Mouse (Mus musculus) c-Kit-positive CD71-positive TER-119-positive erythroid progenitor cells, embryonic 14.5 days (primary cell): Measurements from ENCODE around the gene Tfdp2.
"Not testable (repeated sequence)": the region's sequence is repeated elsewhere in the genome, so short reads cannot be mapped to it uniquely, and the experiment has no call there.

ENCODE experiments used
- DNase-seq: peaks from one replicate; pipeline ENCODE4 v3.0.0-alpha.2; 2013; ENCODE audit warnings: low spot score

Tfdp2 gene

DNA sequence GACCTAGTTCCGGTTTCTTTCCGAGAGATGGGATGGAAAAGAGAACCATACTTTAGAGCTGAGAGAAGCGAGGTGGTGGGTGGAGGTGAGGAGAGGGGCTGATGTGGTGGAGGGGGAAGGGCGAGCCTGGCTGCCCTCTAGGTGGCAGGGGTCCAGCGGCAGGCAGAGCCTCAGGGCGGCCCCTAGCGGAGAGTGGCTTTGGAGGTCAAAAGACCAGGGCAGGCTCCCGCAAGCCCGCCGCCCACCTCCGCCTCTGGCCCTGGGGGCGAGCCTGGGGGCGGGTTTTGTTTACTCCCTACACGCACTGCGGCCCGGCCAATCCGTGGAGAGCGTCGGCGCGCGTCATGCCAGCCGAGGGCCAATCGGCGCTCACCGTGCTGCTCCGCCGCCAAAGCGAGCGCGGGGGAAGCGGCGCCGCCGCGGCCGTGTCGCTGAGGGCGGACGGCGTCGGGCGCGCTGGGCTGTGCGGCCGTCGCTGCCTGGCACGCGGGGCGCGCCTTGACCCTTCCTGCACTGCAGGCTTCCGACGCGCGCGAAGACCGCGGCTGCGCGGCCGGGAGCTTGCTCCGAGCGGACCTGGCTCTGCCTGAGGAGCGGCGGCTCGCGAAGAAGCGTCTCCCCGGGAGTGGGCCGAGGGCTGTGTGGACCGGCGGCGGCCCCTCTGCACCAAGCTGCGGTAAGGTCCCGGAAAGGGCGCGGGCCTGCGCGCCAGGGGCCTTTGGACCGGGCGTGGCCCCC, at the start of gene Tfdp2:
Gene Tfdp2 (plus strand): TSS at position 391 of the 738 bp plus-strand sequence.
- DNase-seq = peak; percentile 83

DNA sequence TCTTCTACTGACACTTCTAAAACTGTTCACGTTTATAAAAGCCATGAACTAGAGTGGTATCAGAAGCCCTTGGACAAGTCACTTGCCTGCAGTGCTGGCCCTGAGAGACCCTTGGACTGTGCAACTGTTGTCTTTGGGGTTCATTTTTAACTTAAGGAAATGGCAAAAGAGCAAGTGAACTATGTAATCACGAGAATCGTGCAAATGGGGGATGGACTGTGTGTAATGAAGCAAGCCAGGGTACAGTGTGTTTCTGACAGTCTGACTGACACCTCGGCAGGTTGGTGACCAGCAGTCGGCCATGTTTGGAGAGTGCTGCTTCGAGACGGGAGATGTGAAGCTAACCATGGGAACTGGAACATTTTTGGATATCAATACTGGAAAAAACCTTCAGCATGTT, 43.3 kb upstream of the Tfdp2 start:
- DNase-seq = no peak

DNA sequence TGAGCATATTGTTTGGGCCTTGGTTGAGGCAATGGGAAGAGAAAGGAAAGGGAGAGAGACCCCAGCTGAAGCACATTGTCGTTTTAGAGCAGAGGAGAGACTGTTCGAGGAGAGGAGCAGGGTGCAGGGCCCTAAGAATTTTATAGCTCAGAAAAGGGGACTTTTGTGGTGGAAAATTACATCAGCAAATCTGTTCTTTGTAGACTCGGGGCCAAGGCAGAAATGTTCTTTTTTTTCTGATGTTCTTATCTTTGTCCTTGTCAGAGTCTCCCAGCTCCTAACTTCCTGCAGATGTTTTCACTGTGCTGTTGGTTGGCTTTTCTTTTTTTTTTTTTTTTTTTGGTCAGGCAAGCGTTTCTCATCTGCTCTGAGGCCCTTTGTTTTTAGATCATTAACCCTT, 37.6 kb upstream of the Tfdp2 start:
- DNase-seq = no peak

DNA sequence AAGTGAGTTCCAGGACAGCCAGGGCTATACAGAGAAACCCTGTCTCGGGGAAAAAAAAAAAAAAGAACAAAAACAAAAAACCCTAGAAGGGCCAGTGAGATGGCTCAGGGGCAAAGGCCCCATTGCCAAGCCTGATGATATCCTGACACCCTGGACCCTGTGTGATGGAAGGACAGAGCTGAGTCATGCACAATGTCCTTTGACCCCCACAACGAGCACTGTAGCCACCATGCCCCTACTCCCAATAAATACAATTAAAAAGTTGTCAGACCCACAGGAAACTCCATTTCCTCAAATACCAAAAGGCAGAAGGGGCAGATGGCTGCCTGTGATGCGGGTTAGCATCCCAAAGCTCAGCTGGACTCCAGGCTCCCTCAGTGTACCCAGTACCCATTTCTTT, 37.0 kb upstream of the Tfdp2 start:
- no peak for DNase-seq

DNA sequence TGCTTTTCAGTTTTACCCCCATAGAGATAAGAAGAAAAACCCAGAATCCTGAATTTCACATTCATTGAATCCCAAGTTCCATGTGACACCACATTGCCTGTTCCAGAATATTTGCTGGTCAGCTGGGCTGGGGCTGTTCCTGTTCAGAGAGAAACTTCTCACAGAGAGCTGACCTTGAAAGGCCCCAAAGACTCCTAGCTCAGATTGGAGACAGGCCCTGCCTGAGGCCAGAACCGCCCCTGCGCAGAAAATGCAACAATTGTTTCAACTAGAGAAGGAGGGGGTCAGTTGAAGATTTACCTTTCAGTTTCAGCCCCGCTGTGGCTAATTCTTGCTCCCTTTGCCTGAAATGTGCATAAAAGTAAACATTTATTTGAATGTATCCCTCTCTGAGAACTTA, 35.3 kb upstream of the Tfdp2 start:
- no peak for DNase-seq

DNA sequence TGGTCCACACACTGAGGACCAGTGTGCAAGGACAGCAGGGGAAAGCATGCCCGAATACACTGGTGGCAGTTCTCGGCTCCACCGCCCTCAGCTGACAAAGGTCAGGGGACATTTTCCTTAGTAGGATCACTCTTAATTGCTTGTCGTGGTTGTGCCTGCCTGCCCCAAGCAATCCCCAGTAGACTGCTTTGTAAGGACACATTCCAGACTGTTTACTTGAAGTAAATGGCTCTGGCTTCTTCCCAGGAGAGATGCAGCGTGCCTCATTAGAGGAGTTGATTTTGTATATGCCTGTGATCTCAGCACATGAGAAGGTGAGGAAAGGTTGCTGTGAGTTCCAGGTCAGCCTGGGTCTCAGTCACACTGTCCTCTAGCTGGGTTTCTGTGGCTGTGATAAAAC, 33.7 kb upstream of the Tfdp2 start:
- no peak for DNase-seq

DNA sequence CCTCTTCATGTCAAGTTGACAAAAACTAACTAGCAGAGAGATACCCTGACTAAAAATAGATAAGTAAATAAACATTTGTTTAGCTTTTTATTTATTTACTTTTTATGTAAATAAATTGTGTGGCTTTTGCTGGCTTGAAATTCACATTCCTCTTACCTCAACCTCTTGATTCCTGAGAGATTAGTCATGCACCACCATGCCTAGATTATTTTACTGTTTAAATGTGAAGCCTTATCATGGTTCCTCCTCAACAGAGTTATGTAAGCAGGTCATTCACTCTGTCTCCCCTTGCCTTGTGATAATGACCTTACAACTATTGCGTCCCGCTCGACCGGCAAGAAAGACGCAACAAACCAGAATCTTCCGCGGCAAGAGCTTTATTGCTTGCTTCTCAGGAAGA, 32.6 kb upstream of the Tfdp2 start:
- DNase-seq = no peak

DNA sequence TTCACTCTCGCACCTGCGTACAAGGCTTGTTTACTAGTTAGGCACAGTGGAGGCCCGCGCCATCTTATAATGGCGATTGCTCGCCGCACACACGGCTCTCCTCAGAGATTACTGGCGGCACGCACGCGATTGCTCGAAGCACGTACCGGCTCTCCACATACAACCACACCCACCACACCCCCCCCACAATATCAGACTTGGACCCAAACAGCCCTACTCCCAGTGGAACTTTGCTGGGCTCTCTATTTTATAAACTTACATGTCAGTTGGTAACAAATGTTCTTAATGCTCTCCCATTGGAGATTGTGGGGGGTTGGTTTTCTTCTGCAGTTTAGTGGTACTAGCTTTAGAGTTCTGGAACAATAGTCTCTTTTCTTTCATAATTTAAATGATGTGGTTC, 32.1 kb upstream of the Tfdp2 start:
- DNase-seq = not testable (repeated sequence)

DNA sequence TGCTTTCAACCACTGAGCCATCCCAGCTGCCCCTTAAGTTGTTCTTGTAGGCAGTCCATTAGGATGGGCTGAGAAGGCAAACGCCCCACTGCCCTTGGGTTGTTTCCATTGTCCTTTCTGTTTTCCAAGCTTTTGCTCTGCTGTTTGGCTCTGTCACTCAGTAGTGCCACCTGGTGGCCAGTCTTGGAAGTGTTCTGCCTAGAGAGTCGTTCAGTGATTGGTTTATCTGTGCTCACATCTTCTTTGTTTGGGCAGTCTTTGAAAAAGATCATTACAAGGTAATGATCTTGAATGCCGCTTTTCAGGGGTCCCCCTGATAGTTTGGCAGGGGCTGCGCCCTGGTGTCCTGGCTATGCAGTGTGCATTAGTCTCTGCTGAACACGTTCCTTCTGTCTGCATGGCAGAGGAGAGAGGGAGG, 28.9 kb upstream of the Tfdp2 start:
- peak; percentile 67 for DNase-seq

DNA sequence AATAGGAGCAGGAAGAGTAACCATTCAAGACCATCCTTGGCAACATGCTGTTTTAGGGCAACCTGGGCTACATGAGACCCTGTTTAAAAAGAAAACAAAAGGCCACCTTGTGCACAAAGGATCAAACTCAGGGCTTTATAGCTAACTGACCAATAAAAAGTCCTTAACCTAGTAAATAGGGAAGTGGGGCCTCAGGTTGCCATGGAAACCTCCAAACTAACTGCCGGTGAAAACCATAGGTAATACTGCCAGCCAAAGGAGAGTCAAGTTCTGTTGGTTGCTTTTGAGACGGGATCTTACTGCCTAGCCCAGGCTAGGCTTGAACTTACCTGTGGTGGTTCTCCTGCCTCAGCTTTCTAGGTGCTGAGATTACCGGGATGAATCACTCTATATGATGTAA, 25.5 kb upstream of the Tfdp2 start:
- DNase-seq = no peak

DNA sequence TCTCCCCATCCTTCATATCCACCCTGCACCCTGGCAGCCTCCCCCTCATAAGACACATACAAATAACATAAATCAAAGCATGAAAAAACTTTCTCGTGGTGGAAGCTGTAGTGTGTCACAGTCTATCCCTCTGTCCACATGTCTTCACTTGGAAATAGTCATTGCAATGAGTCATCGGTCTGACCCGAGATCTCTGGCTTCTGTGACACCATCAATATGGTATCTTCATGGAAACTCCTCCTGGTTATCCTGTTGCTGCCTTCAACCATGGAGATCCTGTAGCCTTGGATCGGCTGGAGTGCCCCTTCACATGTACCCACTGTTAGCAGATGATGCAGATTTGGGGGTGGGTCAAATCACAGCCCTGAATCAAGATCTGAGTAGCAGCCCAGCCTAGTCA, 11.2 kb upstream of the Tfdp2 start:
- no peak for DNase-seq

DNA sequence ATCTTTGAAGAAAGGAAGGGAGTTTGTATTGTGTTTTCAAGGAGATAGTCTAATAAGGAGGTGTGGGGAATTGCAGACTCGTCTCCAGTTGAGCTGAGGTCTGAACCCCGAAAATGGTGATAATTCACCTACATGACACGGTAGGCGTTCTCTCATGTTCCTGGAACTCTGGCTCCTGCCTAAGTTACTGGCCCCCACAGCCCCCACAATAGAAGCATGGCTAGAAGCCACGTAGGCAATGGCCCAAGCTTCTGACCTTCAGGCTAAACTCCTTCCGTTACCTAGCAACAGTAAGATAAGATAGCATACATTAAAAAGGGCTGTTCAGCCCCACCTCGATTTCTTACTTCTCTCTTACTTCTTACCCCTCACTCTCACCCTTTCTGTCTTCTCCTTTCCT, 9.4 kb upstream of the Tfdp2 start:
- DNase-seq = no peak

DNA sequence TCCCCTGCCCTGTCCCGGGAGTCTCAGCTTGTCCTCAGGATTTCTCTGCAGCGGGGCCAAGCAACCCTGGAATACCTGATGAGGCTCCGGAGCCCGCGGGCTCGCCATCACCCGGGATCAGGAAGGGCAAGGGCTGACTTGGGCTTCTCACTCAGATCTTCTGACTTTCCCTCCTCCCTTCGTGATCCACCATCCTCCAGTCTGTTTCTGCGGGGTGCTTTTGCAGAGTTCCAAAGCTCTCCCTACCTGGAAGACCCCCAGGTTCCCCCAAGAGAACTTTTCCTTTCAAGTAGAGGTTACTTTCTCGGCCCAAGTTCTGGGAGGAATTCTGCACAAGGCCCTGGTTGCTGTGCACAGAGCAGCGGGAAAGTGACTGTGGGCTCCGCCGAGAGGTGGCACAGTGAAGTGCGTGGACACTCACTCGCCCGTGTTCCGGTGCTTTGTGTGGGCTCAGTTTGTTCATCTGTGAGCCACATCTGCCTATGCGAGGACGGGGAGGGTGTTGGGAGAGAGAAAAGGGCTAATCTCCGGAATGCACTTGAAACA, 634 bp downstream of the Tfdp2 start:
- peak; percentile 32 for DNase-seq

DNA sequence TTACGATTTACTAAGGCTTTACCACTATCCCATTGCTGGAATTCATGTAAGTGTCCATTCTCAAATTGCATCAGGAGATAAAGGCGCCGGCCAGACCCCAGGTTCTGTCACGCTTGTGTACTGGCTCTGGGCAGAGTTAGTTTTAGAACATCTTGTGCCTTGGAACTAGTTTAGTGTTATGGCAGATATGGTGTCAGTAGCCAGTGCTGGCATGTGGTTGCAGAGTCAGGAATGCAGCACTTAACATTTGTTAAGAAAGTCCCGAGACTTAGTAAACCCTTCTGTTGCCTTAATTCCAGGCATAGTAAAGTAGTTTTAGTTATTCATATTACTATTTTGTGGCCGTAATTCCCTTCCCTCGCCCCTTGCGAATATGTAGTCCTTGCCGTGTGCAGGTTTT, 1.7 kb downstream of the Tfdp2 start:
- DNase-seq = no peak

DNA sequence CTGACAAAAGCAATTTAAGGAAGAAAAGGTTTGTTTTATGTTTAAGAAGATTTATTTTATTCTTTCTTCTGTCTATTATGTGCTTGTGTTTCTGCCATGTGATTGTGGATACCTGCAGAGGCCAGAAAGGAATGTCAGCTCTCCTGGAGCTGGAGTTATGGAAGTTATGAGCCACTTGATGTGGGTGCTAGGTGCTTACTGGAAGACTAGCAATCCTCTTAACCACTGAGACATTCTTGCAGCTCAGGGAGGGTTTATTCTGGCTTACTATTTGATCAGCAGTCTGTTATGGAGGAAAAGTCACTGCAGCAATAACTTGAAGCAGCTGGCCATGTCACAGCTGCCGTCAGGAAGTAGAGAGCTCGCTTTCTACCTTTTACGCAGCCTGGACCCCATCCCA, 7.6 kb downstream of the Tfdp2 start:
- no peak for DNase-seq

DNA sequence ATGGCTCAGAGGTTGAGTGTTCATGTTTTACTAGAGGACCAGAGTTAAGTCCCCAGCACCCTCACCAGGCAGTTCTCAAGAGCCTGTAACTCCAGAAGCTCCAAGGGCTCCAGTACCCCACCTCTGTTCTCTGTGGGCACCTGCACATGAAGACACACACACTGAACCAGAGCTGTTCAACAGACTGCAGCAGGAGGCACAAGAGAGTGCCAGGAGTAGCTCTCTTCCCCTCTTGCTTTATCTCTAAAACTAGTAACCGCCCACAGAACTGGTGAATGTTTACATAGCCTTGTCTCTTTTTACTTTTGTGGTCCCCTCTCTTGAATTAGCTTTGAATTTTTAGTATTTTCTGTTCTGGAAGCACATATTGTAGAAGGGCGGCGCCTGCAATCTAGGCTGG, 11.4 kb downstream of the Tfdp2 start:
- DNase-seq = no peak

DNA sequence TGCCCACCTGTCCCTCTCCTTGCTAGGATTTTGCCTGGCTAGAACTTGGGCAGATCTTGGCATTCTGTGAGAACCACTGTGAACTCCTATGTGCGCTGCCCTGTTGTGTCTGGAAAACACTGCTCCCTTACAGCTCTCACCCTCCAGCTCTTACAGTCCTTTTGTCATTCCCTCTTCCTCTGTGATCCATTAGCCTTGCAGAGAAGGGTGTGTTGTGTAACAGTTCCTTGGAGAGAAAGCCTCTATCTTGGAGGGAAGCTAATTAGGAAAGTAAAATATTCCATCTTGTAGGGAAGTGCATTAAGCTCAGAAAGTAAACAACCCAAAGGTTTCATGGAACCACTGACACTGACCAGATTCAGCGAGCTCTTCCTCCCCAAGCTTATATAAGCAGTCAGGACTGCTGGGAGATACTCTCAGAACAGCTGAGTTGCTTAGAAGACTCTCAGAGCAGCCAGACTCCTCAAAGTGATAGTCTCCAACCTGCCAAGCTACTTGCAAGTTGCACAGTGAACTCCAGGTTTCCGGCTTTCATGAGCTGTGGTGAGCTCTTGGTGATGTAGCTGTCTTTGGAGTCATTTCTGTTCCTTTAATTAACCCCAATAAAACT, 17.1 kb downstream of the Tfdp2 start:
- no peak for DNase-seq

DNA sequence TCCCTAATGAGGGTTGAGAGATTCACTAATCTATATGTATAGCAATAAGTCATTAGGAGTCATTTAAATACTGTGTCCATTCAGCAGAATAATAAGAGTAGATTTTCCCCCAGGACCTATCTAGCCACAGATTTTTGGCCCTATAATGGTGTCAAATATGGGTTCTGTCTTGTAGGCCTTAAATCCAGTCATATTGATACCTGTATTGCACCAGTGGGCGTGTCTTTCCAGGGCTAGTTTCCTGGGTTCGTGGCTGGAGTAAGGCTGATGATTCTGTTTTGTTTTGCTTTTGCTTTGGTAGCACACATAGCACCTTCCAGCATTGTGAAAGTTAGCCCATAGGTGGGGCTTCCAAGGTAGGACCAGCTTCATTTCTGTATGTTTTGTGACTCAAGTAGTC, 18.1 kb downstream of the Tfdp2 start:
- DNase-seq = no peak

DNA sequence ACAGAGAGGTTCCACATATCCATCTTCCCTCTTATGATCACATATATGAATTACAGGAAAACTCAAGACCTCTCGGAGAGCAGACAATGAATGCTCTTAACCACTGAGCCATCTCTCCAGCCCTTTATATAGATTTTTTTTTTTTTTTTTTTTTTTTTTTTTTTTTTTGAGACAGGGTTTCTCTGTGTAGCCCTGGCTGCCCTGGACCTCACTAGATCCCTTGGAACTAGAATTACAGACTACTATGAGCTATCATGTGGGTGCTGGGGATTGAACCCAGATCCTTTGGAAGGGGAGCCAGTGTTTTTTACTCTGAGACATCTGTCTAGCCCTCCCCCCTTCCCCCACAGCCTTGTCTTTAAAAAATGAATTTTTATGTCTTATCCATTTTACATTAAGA, 21.2 kb downstream of the Tfdp2 start:
- DNase-seq = no peak

DNA sequence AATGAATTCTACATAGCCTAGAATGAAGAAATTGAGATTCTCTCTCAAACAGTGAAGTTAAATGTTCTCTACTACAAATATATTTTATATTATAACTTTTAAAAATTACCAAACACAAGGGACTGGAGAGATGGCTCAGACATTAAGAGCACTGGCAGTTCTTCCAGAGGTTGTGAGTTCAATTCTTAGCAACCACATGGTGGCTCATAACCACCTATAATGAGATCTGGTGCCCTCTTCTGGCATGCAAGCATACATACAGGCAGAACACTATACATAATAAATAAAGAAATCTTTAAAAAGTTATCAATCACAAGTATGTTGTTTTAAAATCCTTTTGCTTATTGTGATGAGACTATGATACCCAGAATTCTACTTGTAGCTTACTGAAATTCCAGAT, 21.7 kb downstream of the Tfdp2 start:
- DNase-seq = no peak

DNA sequence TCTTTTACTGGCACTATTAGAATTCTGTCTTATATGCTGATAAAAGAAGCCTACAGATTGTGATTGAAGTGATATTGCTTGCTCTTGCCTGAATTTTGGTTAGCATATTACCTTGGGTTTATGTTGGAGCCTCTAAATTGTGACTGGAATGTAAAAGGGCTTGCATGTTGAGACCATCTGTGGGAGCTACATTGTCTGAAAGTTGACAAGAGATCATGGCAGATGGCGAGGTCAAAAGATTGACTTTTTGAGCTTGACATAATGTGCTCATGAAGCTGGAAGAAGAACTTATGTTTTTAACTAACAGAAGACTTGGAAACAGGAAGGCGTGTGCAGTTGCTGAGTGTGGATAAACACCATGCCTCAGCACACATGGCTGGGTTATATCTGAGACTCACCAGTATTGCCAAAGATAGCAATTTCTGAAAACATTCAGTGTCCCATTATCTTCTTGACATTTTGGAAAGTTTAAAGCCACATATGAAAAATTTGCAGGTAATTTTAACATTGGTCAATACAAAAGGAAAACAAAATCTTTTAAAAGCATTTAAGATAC, 23.1 kb downstream of the Tfdp2 start:
- no peak for DNase-seq

DNA sequence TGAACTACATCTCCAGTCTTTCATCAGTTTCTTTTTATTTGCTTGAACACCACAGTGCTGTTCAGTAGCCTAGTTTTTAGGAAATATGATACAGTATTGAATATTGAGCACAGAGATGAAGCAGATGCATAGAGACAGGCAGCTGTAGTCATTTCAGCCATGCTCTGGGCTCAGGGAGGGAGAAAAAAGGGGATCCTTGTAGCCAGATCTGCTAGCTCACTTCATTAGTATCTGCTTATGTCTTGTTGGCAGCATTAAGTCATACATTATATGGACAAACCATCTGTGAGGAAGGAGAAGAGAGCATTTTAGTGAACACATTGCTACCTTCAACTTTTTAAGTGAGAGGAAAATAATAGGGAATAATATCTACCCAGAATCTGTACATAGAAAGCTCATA, 24.3 kb downstream of the Tfdp2 start:
- no peak for DNase-seq

DNA sequence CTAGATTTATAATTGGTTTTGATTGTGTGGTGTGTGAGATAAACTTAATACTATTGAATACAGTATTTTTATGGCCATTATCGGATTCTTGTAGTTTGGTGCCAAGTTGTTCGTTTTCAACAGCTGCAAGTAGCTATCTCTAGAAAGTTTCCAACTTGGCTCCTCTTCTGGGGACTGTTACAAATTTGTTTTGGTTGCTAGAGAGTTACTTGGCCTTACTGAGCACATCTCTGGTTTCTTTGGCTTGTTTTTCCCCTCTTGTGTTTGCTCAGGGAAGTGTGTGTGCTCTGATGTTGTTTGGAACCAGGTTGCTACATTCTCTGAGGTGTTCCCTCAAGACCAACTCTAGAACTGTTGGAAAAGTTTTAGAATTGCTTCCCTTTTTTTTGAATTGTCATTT, 27.2 kb downstream of the Tfdp2 start:
- no peak for DNase-seq

DNA sequence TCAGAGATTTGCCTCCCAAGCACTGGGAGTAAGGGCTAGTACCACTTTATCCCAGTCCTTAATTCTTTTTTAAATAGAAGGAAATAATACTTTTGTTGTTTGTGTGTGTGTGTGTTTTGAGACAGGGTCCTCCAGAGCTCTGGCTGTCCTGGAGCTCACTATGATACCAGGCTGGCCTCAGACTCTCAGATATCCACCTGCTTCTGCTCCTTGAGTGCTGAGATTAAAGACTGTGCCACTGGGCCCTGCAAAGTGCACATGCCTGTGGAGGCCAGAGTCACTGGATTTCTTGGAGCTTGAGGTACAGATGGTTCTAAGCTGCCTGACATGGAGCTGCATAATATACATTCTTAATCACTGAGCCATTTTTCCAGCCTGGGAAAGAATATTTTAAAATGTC, 32.2 kb downstream of the Tfdp2 start:
- DNase-seq = no peak
